Mouse (Mus musculus) ovary, postnatal 36 days (tissue): ENCODE measurements around the gene Prune2.
A peak's percentile ranks its signal among the peaks of the same experiment; 100 is the strongest.

Source experiments
- DNase-seq: peaks from one replicate; pipeline ENCODE4 v3.0.0; 2022; ENCODE audit warnings: low spot score, mixed read lengths

Gene Prune2

GRCm38 (mm10) chr19:17256867-17257266 is 300.9 kb downstream of the Prune2 start:
- no peak for DNase-seq

- no peak for DNase-seq
These were observed 307.3 kb downstream of the Prune2 start for GRCm38 (mm10) chr19:17263181-17263580.

GRCm38 (mm10) chr19:17263679-17264370 is 307.9 kb downstream of the Prune2 start:
- DNase-seq: no peak

GRCm38 (mm10) chr19:17264481-17265196 is 308.7 kb downstream of the Prune2 start:
- DNase-seq: no peak

- no peak for DNase-seq
These were observed 312.8 kb downstream of the Prune2 start for GRCm38 (mm10) chr19:17268669-17269068.

- peak; percentile 6 for DNase-seq
These were observed 315.3 kb downstream of the Prune2 start for GRCm38 (mm10) chr19:17271179-17271622.

- DNase-seq: no peak
These were observed 317.1 kb downstream of the Prune2 start for GRCm38 (mm10) chr19:17272988-17273387.
